Mouse (Mus musculus) midbrain, embryonic 10.5 days (tissue): ENCODE measurements around the gene Gm20716. TPM values are rescaled to one million over a fixed set of nuclear protein-coding genes. Genes with fewer than 3 reads are reported as not detected.

Source experiments
- DNase-seq: peaks from one replicate; pipeline ENCODE4 v3.0.0-alpha.2; 2017; ENCODE audit warnings: low spot score
- H3K27ac ChIP-seq: fragments of 300-500 bp; sonication (generic); replicated peaks from 2 replicates; pipeline ENCODE4 v1.5.1; 2016; ENCODE audit warnings: mild to moderate bottlenecking
- H3K27me3 ChIP-seq: fragments of 300-500 bp; sonication (generic); 2 replicates; pipeline ENCODE4 v1.6.1; 2016; ENCODE audit warnings: low read depth, mild to moderate bottlenecking; ENCODE audit not compliant: poor library complexity, severe bottlenecking
- H3K36me3 ChIP-seq: fragments of 300-500 bp; sonication (generic); 2 replicates; pipeline ENCODE4 v1.6.1; 2016; ENCODE audit warnings: mild to moderate bottlenecking, moderate library complexity
- H3K4me1 ChIP-seq: fragments of 300-500 bp; sonication (generic); 2 replicates; pipeline ENCODE4 v1.6.1; 2016
- H3K4me3 ChIP-seq: fragments of 300-500 bp; sonication (generic); 2 replicates; pipeline ENCODE4 v1.5.1; 2016; ENCODE audit warnings: mild to moderate bottlenecking, moderate library complexity
- H3K9me3 ChIP-seq: fragments of 300-500 bp; sonication (generic); replicated peaks from 2 replicates; pipeline ENCODE4 v1.6.1; 2016; ENCODE audit warnings: mild to moderate bottlenecking
- WGBS: fragments of 180-500 bp; shearing (Covaris S2); methylation state at CpG from one replicate; pipeline ENCODE4 v1.1.7; 2016; 5-methylcytosine and 5-hydroxymethylcytosine counted together
- polyA plus RNA-seq: library from polyadenylated mRNA; unstranded; fragments of >200 nt; fragmentation: Nextera tagmentation; extraction: Ambion mirVana; gene quantifications from 2 replicates; pipeline ENCODE4 v1.2.1, GENCODE M21; 2016

Gene Gm20716
- polyA plus RNA-seq, 1 experiment from 2014 or later, result 17.2 TPM

DNA sequence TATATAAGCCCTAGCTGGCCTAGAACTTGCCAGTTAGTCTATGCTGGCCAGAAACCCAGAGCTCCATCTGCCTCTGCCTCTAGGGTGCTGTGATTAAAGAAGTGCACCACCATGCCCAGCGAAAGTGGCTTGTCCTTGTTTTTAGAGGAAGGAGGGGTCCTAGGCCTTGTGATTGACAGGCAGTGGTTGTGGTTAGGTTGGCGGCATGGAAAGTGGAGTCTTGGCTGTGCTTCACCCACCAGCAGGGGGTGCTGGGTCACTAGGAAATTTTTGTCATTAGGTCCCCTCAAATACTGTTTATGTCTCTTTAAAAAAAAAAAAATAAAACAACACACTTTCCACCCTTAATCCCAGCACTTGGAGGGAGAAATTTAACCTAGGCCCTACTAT, 18.7 kb upstream of the Gm20716 start:
- Histone ChIP-seq H3K4me1 (peaks cover 8% of the 10 kb centered on the region), H3K27me3 (peaks cover 15% of the 10 kb centered on the region), H3K36me3 (no peaks in the 10 kb centered on the region), H3K4me3 (no peak overlapping the region), H3K27ac (no peak overlapping the region), H3K9me3 (no peaks in the 10 kb centered on the region)
- peak; percentile 33 for DNase-seq
- WGBS, result 26% methylated on average over 2 of the region's 2 CpGs

DNA sequence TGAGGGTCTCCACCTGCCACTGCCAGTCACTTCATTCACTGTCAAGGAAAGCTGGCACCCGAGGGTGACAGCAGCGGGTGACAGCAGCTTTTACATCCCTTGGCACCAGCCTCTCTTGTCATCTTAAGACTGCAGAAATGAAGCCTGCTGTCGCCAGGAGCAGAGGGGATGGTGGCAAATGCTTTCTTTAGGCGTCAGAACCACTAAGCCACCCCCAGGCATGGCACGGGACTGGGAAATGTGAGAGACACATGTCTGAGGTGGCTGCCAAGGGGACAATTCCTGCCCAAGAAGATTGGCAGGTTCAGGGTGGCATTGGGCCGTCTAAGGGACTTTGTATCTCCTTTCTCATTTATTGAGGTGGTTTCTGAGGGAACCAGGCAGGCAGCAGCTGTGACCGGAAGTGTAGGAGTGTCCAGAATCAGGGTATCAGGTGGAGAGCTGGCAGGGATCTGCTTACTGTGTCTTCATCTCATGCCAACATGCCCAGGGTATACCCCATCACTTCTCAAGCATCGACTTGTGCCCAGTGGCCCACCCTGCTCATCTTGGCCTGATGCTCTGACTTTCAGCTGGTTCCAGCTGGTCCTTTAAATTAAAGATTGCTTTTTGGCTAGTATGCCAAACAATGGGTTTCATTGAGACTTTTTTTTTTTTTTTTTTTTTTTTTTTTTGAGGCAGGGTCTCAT, 18.1 kb upstream of the Gm20716 start:
- Histone ChIP-seq H3K4me1 (peaks cover 8% of the 10 kb centered on the region), H3K36me3 (no peaks in the 10 kb centered on the region), H3K4me3 (no peak overlapping the region), H3K9me3 (no peaks in the 10 kb centered on the region), H3K27me3 (peaks cover 15% of the 10 kb centered on the region), H3K27ac (no peak overlapping the region)
- no peak for DNase-seq
- WGBS, result 79% methylated on average over 8 of the region's 8 CpGs

DNA sequence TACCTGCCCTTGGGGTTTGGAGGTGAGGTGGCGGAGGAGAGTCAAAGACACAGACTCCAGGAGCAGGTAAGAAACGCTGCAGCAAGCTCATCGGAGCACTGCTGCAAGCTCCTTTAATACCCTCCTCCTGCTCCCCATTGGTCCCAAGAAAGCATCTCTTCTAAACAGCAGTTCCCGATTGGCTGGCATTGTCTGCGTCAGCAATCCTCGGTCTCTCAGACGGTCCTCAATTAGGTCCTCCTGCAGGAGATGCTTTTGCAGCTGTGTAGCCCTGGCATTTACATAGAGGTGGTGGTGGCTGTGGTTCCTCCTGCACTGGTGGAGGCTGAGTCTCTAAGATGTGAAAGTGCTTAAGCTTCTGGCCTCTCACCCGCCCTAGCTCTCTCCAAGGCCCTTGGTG, 15.4 kb upstream of the Gm20716 start:
- no peak overlapping the region for H3K27ac ChIP-seq
- no peaks in the 10 kb centered on the region for H3K9me3 ChIP-seq
- H3K4me1 ChIP-seq, result no peaks in the 10 kb centered on the region
- no peak for DNase-seq
- H3K36me3 ChIP-seq, result no peaks in the 10 kb centered on the region
- H3K27me3 ChIP-seq, result peaks cover 7% of the 10 kb centered on the region; the same call in 1 of the 2 replicates
- no peak overlapping the region for H3K4me3 ChIP-seq
- WGBS, result 39% methylated on average over 8 of the region's 8 CpGs

DNA sequence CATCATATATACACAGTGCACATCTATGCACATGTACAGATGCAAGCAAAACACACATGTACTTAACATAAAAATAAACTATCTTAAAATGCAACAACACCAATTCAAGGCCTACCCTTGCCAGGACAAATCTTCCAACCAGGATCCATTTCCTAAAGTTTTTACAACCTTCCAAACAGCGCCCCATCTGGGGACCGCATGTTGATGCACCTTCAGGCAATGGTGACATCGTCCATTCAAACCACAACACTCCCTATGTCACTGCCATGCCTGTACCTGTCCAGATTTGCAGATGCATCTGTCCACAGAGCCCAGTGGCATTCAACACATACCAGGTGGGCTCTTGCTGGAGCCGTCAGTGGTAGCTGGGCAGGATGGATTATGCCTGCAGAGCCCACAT, 13.1 kb upstream of the Gm20716 start:
- Histone ChIP-seq H3K27me3 (peaks cover 7% of the 10 kb centered on the region; the same call in 1 of the 2 replicates), H3K36me3 (no peaks in the 10 kb centered on the region), H3K27ac (no peak overlapping the region), H3K9me3 (0 out of 2 replicates have a peak, but pooled peaks cover 2% of the 10 kb centered on the region), H3K4me3 (no peak overlapping the region), H3K4me1 (no peaks in the 10 kb centered on the region)
- DNase-seq, result no peak
- 78% methylated on average over 4 of the region's 4 CpGs for WGBS

DNA sequence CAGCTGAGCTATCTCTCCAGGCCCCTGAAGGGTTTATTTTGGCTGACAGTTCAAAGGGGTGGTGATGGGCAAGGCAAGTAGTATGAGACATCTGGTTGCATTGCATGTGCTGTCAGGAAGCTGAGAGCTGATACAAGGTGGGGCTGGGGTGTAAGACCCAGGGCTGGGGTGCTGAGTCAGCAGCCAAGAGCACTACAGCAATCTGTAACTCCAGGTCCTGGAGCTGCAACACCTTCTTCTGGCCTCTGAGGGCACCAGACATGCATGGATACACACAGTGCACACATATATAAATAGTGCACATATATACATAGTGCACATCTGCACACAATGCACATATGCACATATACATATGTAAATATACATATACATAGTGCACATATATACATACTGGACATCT, 12.7 kb upstream of the Gm20716 start:
- H3K36me3 ChIP-seq, result no peaks in the 10 kb centered on the region

DNA sequence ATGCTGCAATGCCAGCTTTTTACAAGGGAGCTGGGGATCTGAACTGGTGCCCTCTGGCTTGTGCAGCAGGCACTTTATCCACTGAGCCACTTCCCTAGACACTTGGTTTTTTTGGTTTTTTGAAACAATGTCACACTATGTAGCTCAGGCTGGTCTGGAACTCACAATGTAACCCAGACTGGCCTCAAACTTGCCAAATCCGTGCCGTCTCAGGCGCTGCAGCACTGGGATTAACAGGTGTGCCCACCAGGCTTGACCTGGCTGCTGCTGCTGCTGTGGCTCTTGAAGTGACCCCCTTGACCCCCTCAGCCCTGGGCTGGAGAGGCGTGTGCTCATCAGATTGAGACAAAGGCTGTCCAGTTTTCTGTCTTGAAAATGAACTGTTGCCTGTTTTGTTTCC, 8.2 kb upstream of the Gm20716 start:
- Histone ChIP-seq H3K36me3 (peaks cover 14% of the 10 kb centered on the region), H3K4me1 (no peaks in the 10 kb centered on the region), H3K27me3 (no peaks in the 10 kb centered on the region), H3K9me3 (0 out of 2 replicates have a peak, but pooled peaks cover 2% of the 10 kb centered on the region), H3K4me3 (no peak overlapping the region), H3K27ac (no peak overlapping the region)
- no peak for DNase-seq
- WGBS, result 87% methylated on average over 4 of the region's 4 CpGs

More for the DNA sequence above, 12.7 kb upstream of the Gm20716 start:
- Histone ChIP-seq H3K27me3 (peaks cover 7% of the 10 kb centered on the region; the same call in 1 of the 2 replicates), H3K27ac (no peak overlapping the region), H3K4me3 (no peak overlapping the region), H3K9me3 (0 out of 2 replicates have a peak, but pooled peaks cover 2% of the 10 kb centered on the region), H3K4me1 (no peaks in the 10 kb centered on the region)
- no peak for DNase-seq

DNA sequence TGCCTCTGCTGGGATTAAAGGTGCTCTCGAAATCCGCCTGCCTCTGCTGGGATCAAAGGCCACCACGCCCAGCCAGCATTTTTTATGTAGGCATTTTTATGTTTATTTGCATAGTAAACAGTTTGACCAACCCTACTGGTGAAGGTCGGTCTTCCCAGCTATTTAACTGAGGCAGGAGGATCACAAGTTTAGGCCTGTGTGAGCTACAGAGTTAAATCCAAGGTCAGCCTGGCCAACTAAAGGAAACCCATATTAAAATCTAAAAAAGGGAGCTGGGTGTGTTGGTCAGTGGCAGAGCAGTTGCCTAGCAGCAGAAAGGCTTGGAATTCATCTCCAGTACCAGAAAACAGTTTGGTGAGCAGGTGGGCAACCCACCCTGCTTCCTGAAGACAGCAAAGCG, 3.1 kb upstream of the Gm20716 start:
- Histone ChIP-seq H3K9me3 (no peaks in the 10 kb centered on the region), H3K27ac (no peak overlapping the region), H3K4me1 (peaks cover 29% of the 10 kb centered on the region), H3K4me3 (no peak overlapping the region), H3K36me3 (peaks cover 33% of the 10 kb centered on the region), H3K27me3 (no peaks in the 10 kb centered on the region)
- 93% methylated on average over 5 of the region's 5 CpGs for WGBS
- DNase-seq, result no peak

DNA sequence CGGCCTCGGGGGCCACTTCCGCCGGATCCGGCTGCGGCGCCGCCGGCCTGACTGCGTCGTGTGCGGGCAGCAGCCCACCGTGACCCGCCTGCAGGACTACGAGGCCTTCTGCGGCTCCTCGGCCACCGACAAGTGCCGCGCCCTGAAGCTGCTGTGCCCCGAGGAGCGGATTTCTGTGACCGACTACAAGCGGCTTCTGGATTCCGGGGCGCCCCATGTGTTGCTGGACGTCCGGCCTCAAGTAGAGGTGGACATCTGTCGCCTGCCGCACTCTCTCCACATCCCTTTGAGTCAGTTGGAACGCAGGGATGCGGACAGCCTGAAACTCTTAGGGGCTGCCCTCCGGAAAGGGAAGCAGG, 1.3 kb upstream of the Gm20716 start:
- Histone ChIP-seq H3K4me1 (peaks cover 33% of the 10 kb centered on the region), H3K4me3 (peak overlapping the region; percentile 90), H3K27me3 (no peaks in the 10 kb centered on the region), H3K36me3 (peaks cover 38% of the 10 kb centered on the region), H3K9me3 (no peaks in the 10 kb centered on the region), H3K27ac (no peak overlapping the region; the same call in 1 of the 2 replicates)
- whole genome bisulfite sequencing, result 68% methylated on average over 33 of the region's 33 CpGs
- no peak for DNase-seq

DNA sequence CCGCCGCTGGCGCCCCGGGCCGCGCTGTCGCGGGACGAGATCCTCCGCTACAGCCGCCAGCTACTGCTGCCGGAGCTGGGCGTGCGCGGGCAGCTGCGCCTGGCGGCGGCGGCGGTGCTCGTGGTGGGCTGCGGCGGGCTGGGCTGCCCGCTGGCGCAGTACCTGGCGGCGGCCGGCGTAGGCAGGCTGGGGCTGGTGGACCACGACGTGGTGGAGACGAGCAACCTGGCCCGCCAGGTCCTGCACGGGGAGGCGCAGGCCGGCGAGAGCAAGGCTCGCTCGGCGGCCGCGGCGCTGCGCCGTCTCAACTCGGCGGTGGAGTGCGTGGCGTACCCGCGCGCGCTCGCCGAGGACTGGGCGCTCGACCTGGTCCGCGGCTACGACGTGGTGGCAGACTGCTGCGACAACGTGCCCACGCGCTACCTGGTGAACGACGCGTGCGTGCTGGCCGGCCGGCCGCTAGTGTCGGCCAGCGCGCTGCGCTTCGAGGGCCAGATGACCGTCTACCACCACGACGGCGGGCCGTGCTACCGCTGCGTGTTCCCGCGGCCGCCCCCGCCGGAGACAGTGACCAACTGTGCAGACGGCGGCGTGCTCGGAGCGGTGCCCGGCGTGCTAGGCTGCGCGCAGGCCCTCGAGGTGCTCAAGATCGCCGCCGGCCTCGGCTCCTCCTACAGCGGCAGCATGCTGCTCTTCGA, 758 bp upstream of the Gm20716 start:
- no peak for DNase-seq
- 3% methylated on average over 105 of the region's 105 CpGs for WGBS
- Histone ChIP-seq H3K36me3 (peaks cover 43% of the 10 kb centered on the region), H3K27ac (peak overlapping the region; percentile 96), H3K4me1 (peaks cover 33% of the 10 kb centered on the region), H3K9me3 (no peaks in the 10 kb centered on the region), H3K4me3 (peak overlapping the region; percentile 90), H3K27me3 (no peaks in the 10 kb centered on the region)

DNA sequence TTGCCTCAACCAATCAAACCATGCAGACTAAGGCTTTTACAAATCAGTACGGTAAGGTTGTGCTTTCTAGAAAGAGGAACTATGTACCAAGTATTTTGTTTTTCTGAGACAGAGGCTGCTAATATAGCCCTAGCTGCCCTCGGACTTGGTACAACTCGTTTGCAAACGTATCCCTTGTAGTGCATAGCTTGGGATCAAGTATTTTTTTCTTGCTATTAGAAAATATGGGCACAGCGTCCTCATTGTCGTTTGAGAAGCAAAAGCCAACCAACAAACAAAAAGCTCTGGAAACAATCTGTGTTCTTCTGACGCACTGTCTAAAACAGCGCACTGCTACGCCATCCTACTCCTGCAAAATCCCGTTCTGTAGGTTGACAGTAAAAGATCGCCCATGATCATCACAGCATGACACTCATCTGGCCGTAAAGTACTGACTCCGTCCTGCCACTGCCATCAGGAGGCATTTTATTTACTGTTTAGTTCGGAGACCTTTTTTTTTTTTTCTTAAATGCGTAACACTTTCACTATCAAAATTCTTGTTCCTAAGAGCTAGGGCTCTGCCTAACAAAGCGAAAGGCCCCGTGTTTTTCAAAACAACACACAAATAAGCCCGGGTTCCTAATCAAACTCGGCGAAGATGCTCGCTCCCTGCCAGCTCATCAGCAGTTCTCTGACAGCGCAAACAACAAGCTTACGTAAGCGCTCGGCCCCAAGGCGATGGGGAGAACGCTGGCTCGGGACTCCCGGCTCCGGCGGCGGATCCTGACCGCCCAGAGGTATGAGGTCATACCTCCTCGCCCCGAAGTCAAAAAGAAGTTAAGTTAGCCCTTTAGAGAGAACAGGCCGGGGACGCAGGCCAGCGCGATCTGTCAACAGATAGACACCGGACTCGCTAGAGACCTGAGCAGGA, 793 bp downstream of the Gm20716 start:
- H3K4me1 ChIP-seq, result peaks cover 33% of the 10 kb centered on the region
- DNase-seq, result peak; percentile 21
- H3K4me3 ChIP-seq, result peak overlapping the region; percentile 90
- WGBS, result 23% methylated on average over 41 of the region's 41 CpGs
- H3K36me3 ChIP-seq, result peaks cover 55% of the 10 kb centered on the region
- H3K27me3 ChIP-seq, result no peaks in the 10 kb centered on the region
- H3K27ac ChIP-seq, result peak overlapping the region; percentile 96
- no peaks in the 10 kb centered on the region for H3K9me3 ChIP-seq

DNA sequence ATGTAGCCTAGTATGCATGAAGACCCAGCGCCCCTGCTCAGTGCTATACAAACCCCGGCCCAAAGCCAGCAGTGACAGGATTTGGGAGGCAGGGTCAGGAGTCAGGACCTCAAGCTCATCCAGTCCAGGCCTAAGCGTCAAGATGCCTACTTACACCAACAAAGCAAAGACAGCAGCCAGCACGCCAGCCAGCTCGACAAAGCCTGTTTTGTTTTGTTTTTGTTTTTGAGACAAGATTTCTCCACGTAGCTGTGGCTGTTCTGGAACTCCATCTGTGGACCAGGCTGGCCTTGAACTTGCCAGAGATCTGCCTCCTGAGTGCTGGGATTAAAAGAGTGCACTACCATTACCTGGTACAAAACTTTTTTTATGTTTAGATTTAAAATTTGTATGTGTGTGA, 6.8 kb downstream of the Gm20716 start:
- H3K4me1 ChIP-seq, result peaks cover 4% of the 10 kb centered on the region
- H3K36me3 ChIP-seq, result peaks cover 81% of the 10 kb centered on the region
- no peaks in the 10 kb centered on the region for H3K27me3 ChIP-seq
- 89% methylated on average over 6 of the region's 6 CpGs for WGBS
- H3K4me3 ChIP-seq, result no peak overlapping the region
- no peak for DNase-seq
- H3K27ac ChIP-seq, result no peak overlapping the region
- no peaks in the 10 kb centered on the region for H3K9me3 ChIP-seq

DNA sequence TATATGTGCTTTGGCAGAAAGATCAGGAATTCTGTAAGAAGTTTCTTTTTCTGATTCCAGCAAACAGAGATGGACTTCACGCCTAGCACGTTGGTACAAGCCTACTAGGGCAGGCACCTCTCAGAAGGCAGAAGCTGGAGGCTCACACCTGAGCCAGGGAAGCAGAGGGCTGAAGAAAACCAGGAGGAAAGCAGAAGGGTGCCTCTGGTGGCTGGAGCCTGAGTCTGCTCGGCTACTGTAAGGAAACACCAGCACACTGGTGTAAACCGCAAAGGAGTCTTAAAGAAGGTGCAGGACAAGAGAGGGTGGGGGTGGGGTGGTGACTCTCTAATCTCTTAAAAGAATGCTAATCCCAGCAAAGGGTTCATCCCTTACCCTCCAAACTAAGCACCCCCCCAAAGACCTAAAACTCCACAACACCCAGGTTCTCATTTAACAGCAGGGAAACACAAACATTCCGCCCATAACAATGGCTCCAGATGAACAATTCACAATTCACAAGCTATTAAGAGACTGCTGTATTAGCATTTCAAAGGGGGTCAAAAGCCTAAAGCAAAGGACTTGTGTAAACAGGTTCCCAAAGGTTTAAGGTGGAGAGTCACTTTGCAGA, 16.3 kb downstream of the Gm20716 start:
- no peak for DNase-seq
- H3K36me3 ChIP-seq, result peaks cover 99% of the 10 kb centered on the region
- no peak overlapping the region for H3K4me3 ChIP-seq
- peaks cover 8% of the 10 kb centered on the region for H3K4me1 ChIP-seq
- H3K27ac ChIP-seq, result no peak overlapping the region
- no peaks in the 10 kb centered on the region for H3K9me3 ChIP-seq
- WGBS, result 37% methylated on average over 5 of the region's 5 CpGs
- no peaks in the 10 kb centered on the region for H3K27me3 ChIP-seq
